Mouse (Mus musculus): ENCODE results near the gene Dapk2. TPM values are rescaled to one million over a fixed set of nuclear protein-coding genes. Genes with fewer than 3 reads are reported as not detected.

The Dapk2 gene
- total and polyA plus RNA-seq, 2 experiments from 2014 or later = 0.58 to 1.1 TPM

GRCm38 (mm10) chr9:66240493-66240892 lies 82.5 kb downstream of the Dapk2 start:
- DNase-seq (ENCODE audit: low spot score) (no peak), ATAC-seq (ENCODE audit: low FRiP score) (no peak)
- 66% methylated on average over 4 of the region's 4 CpGs for WGBS
- Histone ChIP-seq H3K4me3 (ENCODE audit: low read depth, low read length) (no peak overlapping the region), H3K27me3 (ENCODE audit: insufficient read depth, low read length) (no peaks in the 10 kb centered on the region), H3K27ac (ENCODE audit: low read depth, low read length) (no peak overlapping the region), H3K9me3 (ENCODE audit: low read length) (no peaks in the 10 kb centered on the region), H3K4me2 (ENCODE audit: low read depth, low read length, poor library complexity, severe bottlenecking) (no peak overlapping the region), H3K36me3 (ENCODE audit: insufficient read depth, low read length) (no peaks in the 10 kb centered on the region), H3K9ac (replicated peaks; ENCODE audit: low read length, poor library complexity, severe bottlenecking) (no peak overlapping the region), H3K4me1 (ENCODE audit: insufficient read depth, low read length) (no peaks in the 10 kb centered on the region)
- TF ChIP-seq CTCF (IDR thresholded peaks at IDR 0.05) = no peak

- DNase-seq (ENCODE audit: low spot score) = peak; percentile 68
- no peak overlapping the region for H3K9ac ChIP-seq (replicated peaks; ENCODE audit: low read length, poor library complexity, severe bottlenecking)
- no peak overlapping the region for H3K4me3 ChIP-seq (ENCODE audit: low read depth, low read length)
- no peaks in the 10 kb centered on the region for H3K9me3 ChIP-seq (ENCODE audit: low read length)
- peak; percentile 77 for TF ChIP-seq CTCF (IDR thresholded peaks at IDR 0.05)
- WGBS = 54% methylated on average over 3 of the region's 3 CpGs
- no peaks in the 10 kb centered on the region for H3K4me1 ChIP-seq (ENCODE audit: insufficient read depth, low read length)
- H3K36me3 ChIP-seq (ENCODE audit: insufficient read depth, low read length) = no peaks in the 10 kb centered on the region
- no peak for ATAC-seq (ENCODE audit: low FRiP score)
- no peak overlapping the region for H3K4me2 ChIP-seq (ENCODE audit: low read depth, low read length, poor library complexity, severe bottlenecking)
- H3K27ac ChIP-seq (ENCODE audit: low read depth, low read length) = no peak overlapping the region
- H3K27me3 ChIP-seq (ENCODE audit: insufficient read depth, low read length) = no peaks in the 10 kb centered on the region
Observed at GRCm38 (mm10) chr9:66240991-66241390, 83.0 kb downstream of the Dapk2 start.

- no peaks in the 10 kb centered on the region for H3K4me1 ChIP-seq (ENCODE audit: insufficient read depth, low read length)
- H3K27me3 ChIP-seq (ENCODE audit: insufficient read depth, low read length) = no peaks in the 10 kb centered on the region
- WGBS = 92% methylated on average over 4 of the region's 4 CpGs
- no peaks in the 10 kb centered on the region for H3K9me3 ChIP-seq (ENCODE audit: low read length)
- ATAC-seq (ENCODE audit: low FRiP score) (no peak), DNase-seq (ENCODE audit: low spot score) (no peak)
- no peak overlapping the region for H3K27ac ChIP-seq (ENCODE audit: low read depth, low read length)
- no peak overlapping the region for H3K4me3 ChIP-seq (ENCODE audit: low read depth, low read length)
- H3K4me2 ChIP-seq (ENCODE audit: low read depth, low read length, poor library complexity, severe bottlenecking) = no peak overlapping the region
- TF ChIP-seq CTCF (IDR thresholded peaks at IDR 0.05) = no peak
- no peak overlapping the region for H3K9ac ChIP-seq (replicated peaks; ENCODE audit: low read length, poor library complexity, severe bottlenecking)
- no peaks in the 10 kb centered on the region for H3K36me3 ChIP-seq (ENCODE audit: insufficient read depth, low read length)
Observed at GRCm38 (mm10) chr9:66241722-66242121, 83.7 kb downstream of the Dapk2 start.

- H3K27ac ChIP-seq (ENCODE audit: low read depth, low read length) = no peak overlapping the region
- WGBS = 80% methylated on average over 4 of the region's 4 CpGs
- H3K4me1 ChIP-seq (ENCODE audit: insufficient read depth, low read length) = no peaks in the 10 kb centered on the region
- TF ChIP-seq CTCF (IDR thresholded peaks at IDR 0.05) = no peak
- DNase-seq (ENCODE audit: low spot score) (no peak), ATAC-seq (ENCODE audit: low FRiP score) (no peak)
- H3K9ac ChIP-seq (replicated peaks; ENCODE audit: low read length, poor library complexity, severe bottlenecking) = no peak overlapping the region
- no peak overlapping the region for H3K4me3 ChIP-seq (ENCODE audit: low read depth, low read length)
- H3K36me3 ChIP-seq (ENCODE audit: insufficient read depth, low read length) = no peaks in the 10 kb centered on the region
- no peak overlapping the region for H3K4me2 ChIP-seq (ENCODE audit: low read depth, low read length, poor library complexity, severe bottlenecking)
- no peaks in the 10 kb centered on the region for H3K9me3 ChIP-seq (ENCODE audit: low read length)
- no peaks in the 10 kb centered on the region for H3K27me3 ChIP-seq (ENCODE audit: insufficient read depth, low read length)
Observed at GRCm38 (mm10) chr9:66243240-66243639, 85.2 kb downstream of the Dapk2 start.

GRCm38 (mm10) chr9:66244079-66244478 lies 86.1 kb downstream of the Dapk2 start:
- no peaks in the 10 kb centered on the region for H3K36me3 ChIP-seq (ENCODE audit: insufficient read depth, low read length)
- H3K4me1 ChIP-seq (ENCODE audit: insufficient read depth, low read length) = no peaks in the 10 kb centered on the region
- H3K9ac ChIP-seq (replicated peaks; ENCODE audit: low read length, poor library complexity, severe bottlenecking) = no peak overlapping the region
- no peaks in the 10 kb centered on the region for H3K27me3 ChIP-seq (ENCODE audit: insufficient read depth, low read length)
- no peak for DNase-seq (ENCODE audit: low spot score)
- no peak for ATAC-seq (ENCODE audit: low FRiP score)
- no peak for TF ChIP-seq CTCF (IDR thresholded peaks at IDR 0.05)
- H3K9me3 ChIP-seq (ENCODE audit: low read length) = no peaks in the 10 kb centered on the region
- no peak overlapping the region for H3K4me3 ChIP-seq (ENCODE audit: low read depth, low read length)
- 90% methylated on average over 5 of the region's 5 CpGs for WGBS
- H3K4me2 ChIP-seq (ENCODE audit: low read depth, low read length, poor library complexity, severe bottlenecking) = no peak overlapping the region
- H3K27ac ChIP-seq (ENCODE audit: low read depth, low read length) = no peak overlapping the region

- no peak overlapping the region for H3K9ac ChIP-seq (replicated peaks; ENCODE audit: low read length, poor library complexity, severe bottlenecking)
- H3K27me3 ChIP-seq (ENCODE audit: insufficient read depth, low read length) = no peaks in the 10 kb centered on the region
- DNase-seq (ENCODE audit: low spot score) = no peak
- no peak for ATAC-seq (ENCODE audit: low FRiP score)
- H3K4me2 ChIP-seq (ENCODE audit: low read depth, low read length, poor library complexity, severe bottlenecking) = no peak overlapping the region
- no peaks in the 10 kb centered on the region for H3K36me3 ChIP-seq (ENCODE audit: insufficient read depth, low read length)
- no peak for TF ChIP-seq CTCF (IDR thresholded peaks at IDR 0.05)
- no peaks in the 10 kb centered on the region for H3K4me1 ChIP-seq (ENCODE audit: insufficient read depth, low read length)
- H3K4me3 ChIP-seq (ENCODE audit: low read depth, low read length) = no peak overlapping the region
- WGBS = 65% methylated on average over 4 of the region's 4 CpGs
- H3K9me3 ChIP-seq (ENCODE audit: low read length) = no peaks in the 10 kb centered on the region
- no peak overlapping the region for H3K27ac ChIP-seq (ENCODE audit: low read depth, low read length)
Observed at GRCm38 (mm10) chr9:66245707-66246106, 87.7 kb downstream of the Dapk2 start.

Data from midbrain, postnatal 0 days (tissue).